Mouse (Mus musculus): Measurements from ENCODE around the gene Nphs1.

GRCm38 (mm10) chr7:30429327-30429726 lies 28.8 kb upstream of the Nphs1 start:
- TF ChIP-seq CTCF (IDR thresholded peaks at IDR 0.05; ENCODE audit: low read depth) (no peak), EP300 (IDR thresholded peaks at IDR 0.05; ENCODE audit: low read depth) (no peak)

All from liver, postnatal 0 days (tissue).